Mouse (Mus musculus): ENCODE results near the gene Kctd15.

Kctd15 gene

DNA sequence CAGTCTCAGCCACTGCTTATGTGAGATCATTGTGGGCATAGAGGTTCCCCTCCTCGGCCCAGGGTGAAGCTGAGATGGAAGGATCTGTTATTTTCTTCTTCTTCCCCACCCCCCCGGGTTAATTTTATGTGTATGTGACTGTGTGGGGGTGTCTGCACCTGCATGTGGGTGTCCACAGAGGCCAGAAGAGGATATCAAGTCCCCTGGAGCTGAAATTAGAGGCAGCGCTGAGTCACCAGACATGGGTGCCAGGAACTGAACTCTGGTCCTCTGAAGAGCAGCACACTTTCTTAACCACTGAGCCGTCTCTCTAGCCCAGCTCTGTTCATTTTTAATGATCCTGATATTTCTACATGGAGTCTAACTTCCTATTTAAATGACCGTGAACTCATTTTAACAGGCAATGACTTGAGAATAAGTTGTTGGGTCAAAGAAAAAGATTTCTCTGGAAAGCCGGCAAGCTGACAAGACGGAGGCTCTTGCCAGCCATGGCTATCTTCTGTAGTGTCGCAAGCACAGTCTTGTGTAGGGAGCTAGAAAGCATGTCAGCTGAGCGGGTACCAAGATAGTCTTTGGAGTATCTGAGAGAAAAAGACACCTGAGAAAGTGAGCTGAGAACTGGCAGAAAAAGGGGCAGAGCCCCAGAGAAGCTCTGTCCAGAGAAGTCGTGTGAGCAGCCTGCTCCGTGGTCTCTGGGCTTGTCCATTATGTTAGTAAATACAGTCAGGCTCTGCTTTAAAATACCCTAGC is 38.2 kb downstream of the Kctd15 start:
- no peaks in the 10 kb centered on the region for H3K27me3 ChIP-seq (ENCODE audit: control insufficient read depth, insufficient read depth, low read length, poor library complexity, severe bottlenecking)
- no peaks in the 10 kb centered on the region for H3K36me3 ChIP-seq (ENCODE audit: control insufficient read depth, insufficient read depth, low read length, poor library complexity, severe bottlenecking)
- DNase-seq (ENCODE audit: low read depth, low spot score): no peak

DNA sequence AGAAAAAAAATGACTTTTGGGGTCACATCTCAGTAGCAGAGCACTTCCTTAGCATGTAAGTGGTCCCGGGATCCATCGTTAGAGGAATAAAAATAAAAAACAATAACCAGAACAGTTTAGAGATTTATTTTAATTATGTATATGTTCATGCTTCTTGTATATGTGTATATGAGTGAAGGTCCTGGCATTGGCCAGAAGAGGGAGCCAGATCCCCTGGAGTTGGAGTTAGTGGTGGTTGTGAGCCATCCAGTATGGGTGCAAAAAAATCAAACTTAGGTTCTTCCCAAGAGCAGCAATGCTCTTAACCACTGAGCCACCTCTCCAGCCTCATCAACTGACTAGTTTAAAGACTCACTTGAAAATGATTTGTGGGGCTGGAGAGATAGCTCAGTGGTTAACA is 40.3 kb downstream of the Kctd15 start:
- Histone ChIP-seq H3K27me3 (ENCODE audit: control insufficient read depth, insufficient read depth, low read length, poor library complexity, severe bottlenecking) (no peaks in the 10 kb centered on the region), H3K36me3 (ENCODE audit: control insufficient read depth, insufficient read depth, low read length, poor library complexity, severe bottlenecking) (no peaks in the 10 kb centered on the region)
- DNase-seq (ENCODE audit: low read depth, low spot score): no peak

DNA sequence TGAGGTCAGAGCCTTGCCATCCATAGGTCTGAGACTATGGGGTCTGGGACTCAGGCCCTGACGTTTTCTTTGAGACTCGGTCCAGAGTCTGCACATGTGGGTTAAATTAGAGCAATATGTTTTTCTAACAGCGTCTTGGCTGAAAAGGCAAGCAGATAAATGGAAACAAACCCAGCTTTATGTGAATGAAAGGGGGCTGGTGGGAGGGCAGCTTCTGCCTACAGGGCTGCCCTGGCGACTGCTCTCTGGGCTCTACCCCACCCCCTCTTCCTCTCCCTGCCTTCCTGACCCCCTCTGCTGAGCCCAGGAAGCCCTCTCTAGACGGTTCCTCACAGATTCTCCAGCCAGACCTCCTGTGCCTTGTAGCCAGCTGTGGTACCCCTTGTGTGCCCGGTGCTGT is 46.1 kb downstream of the Kctd15 start:
- DNase-seq (ENCODE audit: low read depth, low spot score): no peak
- no peaks in the 10 kb centered on the region for H3K36me3 ChIP-seq (ENCODE audit: control insufficient read depth, insufficient read depth, low read length, poor library complexity, severe bottlenecking)
- H3K27me3 ChIP-seq (ENCODE audit: control insufficient read depth, insufficient read depth, low read length, poor library complexity, severe bottlenecking): no peaks in the 10 kb centered on the region

DNA sequence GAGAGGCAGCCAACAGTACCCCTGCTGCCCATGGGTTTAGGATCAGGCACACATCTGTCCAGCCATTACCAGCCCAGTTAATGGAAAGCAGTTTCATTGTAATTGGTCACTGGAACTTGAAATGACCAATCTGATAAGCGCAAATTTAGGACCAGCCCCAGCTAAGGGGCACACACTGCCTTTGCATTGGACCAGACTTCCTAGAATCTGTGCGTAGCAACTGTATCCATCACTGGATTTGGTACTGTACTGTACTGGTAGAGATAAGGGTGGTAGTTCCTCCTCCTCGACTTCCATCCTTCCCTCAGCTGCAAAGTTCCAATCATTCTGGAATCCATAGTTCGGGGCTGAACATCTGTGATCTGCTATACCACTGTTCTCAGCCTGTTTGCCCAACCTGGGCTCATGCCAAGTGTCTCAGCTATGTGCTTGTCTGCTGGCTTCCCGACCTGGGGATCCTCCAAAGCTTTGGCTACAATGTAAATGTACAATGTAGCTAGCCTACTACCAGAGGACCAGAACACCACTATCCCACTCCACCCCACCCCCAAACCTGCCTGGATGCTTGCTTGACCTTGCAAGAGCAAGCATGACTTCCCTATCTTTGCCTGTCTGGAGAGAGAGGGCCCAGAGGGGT is 49.1 kb downstream of the Kctd15 start:
- no peak for DNase-seq (ENCODE audit: low read depth, low spot score)
- Histone ChIP-seq H3K27me3 (ENCODE audit: control insufficient read depth, insufficient read depth, low read length, poor library complexity, severe bottlenecking) (no peaks in the 10 kb centered on the region), H3K36me3 (ENCODE audit: control insufficient read depth, insufficient read depth, low read length, poor library complexity, severe bottlenecking) (no peaks in the 10 kb centered on the region)

DNA sequence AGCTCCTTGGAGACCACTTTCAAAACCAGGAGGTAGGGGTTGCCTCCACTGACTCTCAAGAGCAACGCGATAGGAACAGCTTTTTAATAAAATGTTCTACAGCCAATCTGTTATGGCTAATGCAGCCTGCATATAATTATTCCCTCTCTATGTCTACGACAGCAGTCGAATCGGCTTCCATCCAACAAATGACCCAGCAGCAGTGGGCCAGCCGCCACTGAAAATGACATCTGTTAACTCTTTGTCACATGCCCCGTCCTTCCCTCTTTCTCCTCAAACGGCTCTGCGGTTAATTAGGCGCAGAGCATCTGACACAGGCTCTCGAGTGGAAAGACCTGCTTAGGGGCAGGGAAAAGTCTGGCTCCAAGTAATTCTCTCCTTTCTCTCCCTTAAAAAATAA is 49.8 kb downstream of the Kctd15 start:
- no peak for DNase-seq (ENCODE audit: low read depth, low spot score)
- no peaks in the 10 kb centered on the region for H3K27me3 ChIP-seq (ENCODE audit: control insufficient read depth, insufficient read depth, low read length, poor library complexity, severe bottlenecking)
- H3K36me3 ChIP-seq (ENCODE audit: control insufficient read depth, insufficient read depth, low read length, poor library complexity, severe bottlenecking): no peaks in the 10 kb centered on the region

DNA sequence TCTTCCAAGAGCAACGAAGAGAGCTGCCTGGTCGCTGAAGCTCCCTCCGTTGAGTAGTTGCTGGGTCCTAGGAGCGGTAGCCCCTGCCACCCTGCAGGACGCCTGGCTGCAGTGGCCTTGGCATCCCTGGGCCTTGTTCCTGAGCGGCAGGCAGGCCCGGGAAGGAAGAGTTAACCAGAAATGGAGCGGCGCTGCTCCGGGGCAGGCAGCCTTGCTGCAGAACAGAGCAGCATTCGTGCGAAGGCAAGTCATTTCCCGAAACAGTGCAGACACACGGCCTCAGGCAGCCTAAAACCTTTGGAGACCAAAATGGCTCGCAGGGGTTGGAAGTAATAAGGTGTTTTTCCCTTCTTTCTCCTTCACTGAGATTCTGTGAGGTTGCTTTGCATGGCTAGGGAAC is 50.5 kb downstream of the Kctd15 start:
- no peak for DNase-seq (ENCODE audit: low read depth, low spot score)
- no peaks in the 10 kb centered on the region for H3K36me3 ChIP-seq (ENCODE audit: control insufficient read depth, insufficient read depth, low read length, poor library complexity, severe bottlenecking)
- H3K27me3 ChIP-seq (ENCODE audit: control insufficient read depth, insufficient read depth, low read length, poor library complexity, severe bottlenecking): no peaks in the 10 kb centered on the region

DNA sequence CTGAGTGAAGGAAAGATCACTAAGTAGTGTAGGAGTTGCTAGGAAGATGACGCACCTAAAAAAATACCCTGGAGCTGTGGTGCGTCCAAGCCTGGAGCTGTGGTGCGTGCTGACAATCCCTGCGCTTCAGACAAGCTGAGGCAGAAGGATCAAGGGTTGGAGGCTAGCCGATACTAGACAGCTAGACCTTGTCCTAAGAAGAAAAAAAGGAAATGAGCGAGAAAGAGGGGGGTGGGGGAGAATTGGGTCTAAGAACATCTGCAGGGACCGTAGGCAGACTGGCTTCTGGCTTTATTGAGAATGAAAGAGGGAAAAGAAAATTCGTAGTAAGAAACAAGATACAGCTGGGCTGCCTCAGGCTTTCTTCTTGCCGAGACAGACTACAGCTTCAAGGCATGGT is 58.0 kb downstream of the Kctd15 start:
- no peaks in the 10 kb centered on the region for H3K27me3 ChIP-seq (ENCODE audit: control insufficient read depth, insufficient read depth, low read length, poor library complexity, severe bottlenecking)
- no peak for DNase-seq (ENCODE audit: low read depth, low spot score)
- no peaks in the 10 kb centered on the region for H3K36me3 ChIP-seq (ENCODE audit: control insufficient read depth, insufficient read depth, low read length, poor library complexity, severe bottlenecking)

DNA sequence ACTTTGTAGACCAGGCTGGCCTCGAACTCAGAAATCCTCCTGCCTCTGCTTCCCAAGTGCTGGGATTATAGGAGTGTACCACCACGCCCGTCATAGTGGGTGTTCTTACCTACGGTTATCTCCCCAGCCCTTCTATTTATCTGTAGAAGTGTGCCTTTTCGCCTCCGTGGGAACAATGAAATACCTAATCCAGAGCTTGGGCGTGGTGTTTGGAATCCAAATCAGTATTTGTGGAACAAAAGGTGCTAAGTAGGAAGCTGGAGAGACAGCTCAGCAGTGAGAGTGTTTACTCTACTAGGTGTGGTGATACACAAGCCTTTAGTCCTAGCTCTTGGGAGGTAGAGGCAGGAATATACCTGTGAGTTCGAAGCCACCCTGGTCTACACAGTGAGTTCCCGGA is 58.5 kb downstream of the Kctd15 start:
- no peaks in the 10 kb centered on the region for H3K27me3 ChIP-seq (ENCODE audit: control insufficient read depth, insufficient read depth, low read length, poor library complexity, severe bottlenecking)

DNA sequence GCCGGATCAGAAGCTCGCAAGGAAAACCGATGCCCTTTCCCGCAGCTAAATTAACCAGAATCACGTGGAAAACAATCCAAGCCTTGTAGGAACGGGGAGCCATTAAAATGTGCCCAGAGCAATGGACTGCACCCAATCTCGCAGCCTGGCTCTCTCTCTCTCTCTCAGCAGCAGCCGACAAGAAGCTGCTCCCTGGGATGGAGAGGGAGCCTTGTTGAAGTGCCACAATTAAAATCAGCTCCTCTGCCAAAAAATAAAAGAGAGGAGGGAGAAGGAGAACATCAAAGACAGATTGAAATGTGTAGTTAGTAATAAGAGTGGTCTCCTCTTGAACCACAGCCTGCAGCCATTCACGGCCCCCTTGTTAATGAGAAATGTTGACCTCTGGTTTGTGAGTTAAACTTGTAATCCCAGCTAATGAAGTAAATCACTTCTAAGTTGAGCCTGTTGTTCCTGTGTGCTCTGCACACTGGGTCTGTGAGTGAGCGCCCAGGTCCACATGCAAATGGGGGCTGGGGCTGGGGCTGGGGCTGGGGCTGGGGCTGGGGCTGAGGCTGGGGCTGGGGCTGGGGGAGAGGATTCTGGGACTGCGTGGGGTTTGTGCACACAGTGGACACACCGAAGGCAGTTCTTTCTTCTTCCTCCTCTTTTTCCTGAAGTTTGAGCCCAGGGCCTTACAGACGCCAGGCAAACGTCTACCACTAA is 59.8 kb downstream of the Kctd15 start:
- no peaks in the 10 kb centered on the region for H3K27me3 ChIP-seq (ENCODE audit: control insufficient read depth, insufficient read depth, low read length, poor library complexity, severe bottlenecking)
- H3K36me3 ChIP-seq (ENCODE audit: control insufficient read depth, insufficient read depth, low read length, poor library complexity, severe bottlenecking): no peaks in the 10 kb centered on the region
- no peak for DNase-seq (ENCODE audit: low read depth, low spot score)

More for the DNA sequence above, 58.5 kb downstream of the Kctd15 start:
- DNase-seq (ENCODE audit: low read depth, low spot score): no peak
- no peaks in the 10 kb centered on the region for H3K36me3 ChIP-seq (ENCODE audit: control insufficient read depth, insufficient read depth, low read length, poor library complexity, severe bottlenecking)

DNA sequence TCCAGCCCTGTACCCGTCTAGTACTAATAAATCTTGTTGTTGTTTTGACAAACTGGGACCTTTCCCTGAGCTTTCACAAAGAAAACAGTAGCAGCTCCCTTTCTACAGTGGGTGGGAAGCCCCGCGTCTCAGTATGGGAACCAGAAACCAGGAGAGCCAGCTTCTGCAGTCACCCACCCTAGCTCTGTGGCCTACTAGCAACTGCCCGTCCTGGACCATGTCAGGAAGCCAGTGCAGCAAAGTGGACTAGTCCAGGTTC is 61.3 kb downstream of the Kctd15 start:
- no peak for DNase-seq (ENCODE audit: low read depth, low spot score)

DNA sequence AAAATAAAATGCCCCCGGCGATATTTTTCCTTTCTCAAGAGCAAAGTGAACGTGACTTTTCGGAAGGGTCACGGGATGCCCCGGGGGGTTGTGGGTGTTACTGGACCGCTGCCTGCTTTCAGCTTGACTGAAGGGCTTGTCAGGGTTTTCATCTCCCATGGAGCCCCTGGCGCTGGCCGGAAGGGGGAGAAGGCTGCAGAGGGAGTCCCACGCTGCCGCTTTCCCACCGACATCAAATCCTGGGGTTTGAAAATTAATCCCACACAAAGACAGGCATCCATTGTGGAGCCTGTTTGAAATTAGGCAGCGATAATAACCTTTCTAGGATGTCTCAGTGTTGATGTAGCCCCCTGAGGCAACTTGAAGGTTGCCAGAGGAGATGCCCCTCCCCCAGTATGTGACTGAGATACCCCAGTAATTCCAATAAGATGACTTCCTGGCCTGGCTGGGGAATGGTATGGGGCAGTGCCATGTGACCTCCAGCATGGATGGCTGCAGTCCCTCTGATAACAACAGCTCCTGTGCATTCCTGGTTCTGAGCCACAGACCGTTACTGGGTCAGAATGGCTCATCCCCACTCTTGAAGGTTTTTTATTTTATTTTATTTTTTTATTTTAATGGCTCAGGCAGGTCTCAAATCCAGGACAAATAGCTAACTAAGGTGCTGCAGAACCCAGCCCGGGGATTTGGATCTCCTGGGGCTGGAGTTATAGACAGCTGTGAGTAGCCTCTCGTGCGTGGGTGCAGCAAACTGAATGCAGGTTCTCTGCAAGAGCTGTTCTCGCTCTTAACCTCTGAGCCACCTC is 61.8 kb downstream of the Kctd15 start:
- DNase-seq (ENCODE audit: low read depth, low spot score): no peak
- Histone ChIP-seq H3K36me3 (ENCODE audit: control insufficient read depth, insufficient read depth, low read length, poor library complexity, severe bottlenecking) (no peaks in the 10 kb centered on the region), H3K27me3 (ENCODE audit: control insufficient read depth, insufficient read depth, low read length, poor library complexity, severe bottlenecking) (no peaks in the 10 kb centered on the region)

More for the DNA sequence above, 61.3 kb downstream of the Kctd15 start:
- Histone ChIP-seq H3K36me3 (ENCODE audit: control insufficient read depth, insufficient read depth, low read length, poor library complexity, severe bottlenecking) (no peaks in the 10 kb centered on the region), H3K27me3 (ENCODE audit: control insufficient read depth, insufficient read depth, low read length, poor library complexity, severe bottlenecking) (no peaks in the 10 kb centered on the region)

DNA sequence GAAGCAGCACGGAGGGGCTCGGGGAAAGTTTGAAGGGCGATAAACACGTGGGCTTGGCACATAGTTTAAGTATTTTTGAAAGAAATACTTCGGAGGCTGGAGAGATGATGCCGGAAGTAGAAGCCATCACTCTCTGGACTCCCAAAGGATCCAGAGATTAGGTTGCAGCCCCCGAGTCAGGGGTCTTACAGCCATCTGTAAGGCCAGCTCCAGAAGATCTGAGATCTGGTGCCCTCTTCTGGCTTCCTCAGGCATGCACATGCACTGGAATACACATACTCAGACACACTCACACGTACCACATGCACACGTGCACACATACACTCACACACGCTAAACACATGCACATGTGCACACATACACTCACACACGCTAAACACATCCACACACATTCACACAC is 65.8 kb downstream of the Kctd15 start:
- Histone ChIP-seq H3K36me3 (ENCODE audit: control insufficient read depth, insufficient read depth, low read length, poor library complexity, severe bottlenecking) (no peaks in the 10 kb centered on the region), H3K27me3 (ENCODE audit: control insufficient read depth, insufficient read depth, low read length, poor library complexity, severe bottlenecking) (no peaks in the 10 kb centered on the region)
- no peak for DNase-seq (ENCODE audit: low read depth, low spot score)

All from splenic B cell, adult 2 months (primary cell).